Mouse (Mus musculus): ENCODE measurements around the gene Dennd4a. TPM values are rescaled to one million over a fixed set of nuclear protein-coding genes. Genes with fewer than 3 reads are reported as not detected.

Dennd4a gene
- total and polyA plus RNA-seq, 3 experiments, result 22.6 to 41.1 (median 37.1) TPM

- Histone ChIP-seq H3K4me3 (replicated peaks in 1 of 3; ENCODE audit: low read depth in 2 of 3, low read length in 2 of 3, poor library complexity in 1 of 3) (no peak overlapping the region), H3K79me2 (replicated peaks; ENCODE audit: control insufficient read depth, extremely low read depth, insufficient read depth, poor library complexity, severe bottlenecking) (0 out of 2 replicates have a peak, but pooled peaks cover 2% of the 10 kb centered on the region), H3K27ac (ENCODE audit: insufficient read depth, low read depth) (no peak overlapping the region), H3K9me3 (replicated peaks; ENCODE audit: low read length) (no peaks in the 10 kb centered on the region), H3K9ac (ENCODE audit: insufficient read depth, low read depth) (no peak overlapping the region), H3K27me3 (replicated peaks) (no peaks in the 10 kb centered on the region), H3K36me3 (replicated peaks in 1 of 2; ENCODE audit: control insufficient read depth in 1 of 2, insufficient read depth in 1 of 2, low read length in 1 of 2) (peaks cover 36 to 64% of the 10 kb centered on the region in 2 experiments), H3K4me2 (ENCODE audit: insufficient read depth, low read depth, poor library complexity, severe bottlenecking) (no peak overlapping the region), H3K4me1 (ENCODE audit: control insufficient read depth in 1 of 2, insufficient read depth in 2 of 2) (no peaks in the 10 kb centered on the region)
- dilution Hi-C loops (cut with MboI; ENCODE audit: extremely low pct_ligation_motif_present, extremely low pct_unique_long_range_greater_than_20kb, low sequenced_read_pairs), result no loop called here
- in situ Hi-C loops (cut with MboI; ENCODE audit: low pct_ligation_motif_present, low pct_unique_long_range_greater_than_20kb, low sequenced_read_pairs), result no loop called here
- no peak for TF ChIP-seq USF2 (conservative IDR thresholded peaks at IDR 0.05; ENCODE audit: low read depth, low read length)
- TF ChIP-seq NELFE (IDR thresholded peaks at IDR 0.05; ENCODE audit: low read depth, low read length), result no peak
- TF ChIP-seq MAX (IDR thresholded peaks at IDR 0.05; ENCODE audit: low read length), result no peak
- TF ChIP-seq ZMIZ1 (IDR thresholded peaks at IDR 0.05; ENCODE audit: low read depth, low read length), result no peak
- TF ChIP-seq MEF2A (IDR thresholded peaks at IDR 0.05; ENCODE audit: borderline replicate concordance, low read depth, low read length), result no peak
- no peak for TF ChIP-seq POLR2A (IDR thresholded peaks at IDR 0.05; ENCODE audit: low read depth, low read length)
- no peak for TF ChIP-seq SIN3A (IDR thresholded peaks at IDR 0.05; ENCODE audit: low read length)
- DNase-seq (ENCODE audit: extremely low read depth), result no peak
Measured at GRCm38 (mm10) chr9:64886008-64886407, 74.9 kb downstream of the Dennd4a start.

GRCm38 (mm10) chr9:64896605-64897004 lies 85.5 kb downstream of the Dennd4a start:
- H3K9ac ChIP-seq (ENCODE audit: insufficient read depth, low read depth), result no peak overlapping the region
- H3K9me3 ChIP-seq (replicated peaks; ENCODE audit: low read length), result no peaks in the 10 kb centered on the region
- no peaks in the 10 kb centered on the region for H3K27me3 ChIP-seq (replicated peaks)
- in situ Hi-C loops (cut with MboI; ENCODE audit: low pct_ligation_motif_present, low pct_unique_long_range_greater_than_20kb, low sequenced_read_pairs) (no loop called here), dilution Hi-C loops (cut with MboI; ENCODE audit: extremely low pct_ligation_motif_present, extremely low pct_unique_long_range_greater_than_20kb, low sequenced_read_pairs) (no loop called here)
- no peak for DNase-seq (ENCODE audit: extremely low read depth)
- H3K4me2 ChIP-seq (ENCODE audit: insufficient read depth, low read depth, poor library complexity, severe bottlenecking), result no peak overlapping the region
- H3K4me3 ChIP-seq (replicated peaks in 1 of 3; ENCODE audit: low read depth in 2 of 3, low read length in 2 of 3, poor library complexity in 1 of 3), result no peak overlapping the region
- no peaks in the 10 kb centered on the region for H3K4me1 ChIP-seq (ENCODE audit: control insufficient read depth in 1 of 2, insufficient read depth in 2 of 2)
- H3K79me2 ChIP-seq (replicated peaks; ENCODE audit: control insufficient read depth, extremely low read depth, insufficient read depth, poor library complexity, severe bottlenecking), result peaks cover 9% of the 10 kb centered on the region; the same call in 1 of the 2 replicates
- peaks cover 69 to 82% of the 10 kb centered on the region in 2 experiments for H3K36me3 ChIP-seq (replicated peaks in 1 of 2; ENCODE audit: control insufficient read depth in 1 of 2, insufficient read depth in 1 of 2, low read length in 1 of 2)
- TF ChIP-seq CTCF (conservative IDR thresholded peaks at IDR 0.05 in 1 of 2, IDR thresholded peaks at IDR 0.05 in 1 of 2; ENCODE audit: low read depth in 2 of 2, low read length in 2 of 2), result no peak
- no peak for TF ChIP-seq ZKSCAN1 (IDR thresholded peaks at IDR 0.05; ENCODE audit: borderline replicate concordance, low read depth, low read length)
- TF ChIP-seq PAX5 (IDR thresholded peaks at IDR 0.05; ENCODE audit: low read length), result no peak
- no peak for TF ChIP-seq SMC3 (IDR thresholded peaks at IDR 0.05; ENCODE audit: low read depth, low read length)
- no peak for TF ChIP-seq ZNF384 (IDR thresholded peaks at IDR 0.05; ENCODE audit: low read depth, low read length)
- no peak for TF ChIP-seq MAZ (IDR thresholded peaks at IDR 0.05; ENCODE audit: low read depth, low read length)
- TF ChIP-seq MAX (IDR thresholded peaks at IDR 0.05; ENCODE audit: low read length), result no peak
- TF ChIP-seq JUND (conservative IDR thresholded peaks at IDR 0.05; ENCODE audit: low read depth, low read length), result no peak
- no peak for TF ChIP-seq TBP (conservative IDR thresholded peaks at IDR 0.05; ENCODE audit: low read depth, low read length)
- TF ChIP-seq MYC (IDR thresholded peaks at IDR 0.05; ENCODE audit: low read depth, low read length), result no peak
- no peak for TF ChIP-seq JUN (IDR thresholded peaks at IDR 0.05; ENCODE audit: insufficient read depth, low read depth, low read length)
- TF ChIP-seq USF1 (IDR thresholded peaks at IDR 0.05; ENCODE audit: low read depth, low read length), result no peak
- TF ChIP-seq USF2 (conservative IDR thresholded peaks at IDR 0.05; ENCODE audit: low read depth, low read length), result no peak
- no peak for TF ChIP-seq IRF4 (IDR thresholded peaks at IDR 0.05; ENCODE audit: low read depth, low read length)
- TF ChIP-seq HCFC1 (IDR thresholded peaks at IDR 0.05; ENCODE audit: low read depth, low read length), result no peak
- no peak overlapping the region for H3K27ac ChIP-seq (ENCODE audit: insufficient read depth, low read depth)

Data from CH12.LX (cell line).